Mouse (Mus musculus) cerebellum, postnatal 36 days (tissue): ENCODE data around the gene Ell.

ENCODE experiments used
- DNase-seq, 2 experiments: peaks; one replicate each; pipeline ENCODE4 v3.0.0; 2021 to 2022; ENCODE audit warnings: mixed read lengths in 2 of 2

Ell gene

DNA sequence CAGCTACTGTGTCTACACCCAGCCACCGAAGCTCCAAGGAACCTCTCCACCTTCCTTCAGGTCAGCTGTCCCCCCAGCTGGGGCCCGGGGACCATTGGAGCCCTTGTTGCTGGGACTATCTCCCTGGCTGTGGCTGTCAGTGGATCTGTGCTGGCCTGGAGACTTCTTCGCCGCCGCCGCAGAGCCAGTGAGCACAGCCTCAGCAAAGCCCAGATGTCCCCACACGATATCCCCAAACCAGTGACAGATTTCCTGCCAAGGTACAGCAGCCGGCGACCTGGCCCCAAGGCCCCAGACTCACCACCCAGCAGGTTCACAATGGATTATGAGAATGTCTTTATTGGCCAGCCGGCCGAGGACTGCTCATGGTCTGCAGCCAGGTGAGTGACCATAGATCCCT lies 78.7 kb downstream of the Ell start:
- DNase-seq: no peak

- DNase-seq: no peak
These were observed 79.7 kb downstream of the Ell start for GRCm38 (mm10) chr8:70618888-70619334.

GRCm38 (mm10) chr8:70622220-70622619 lies 83.0 kb downstream of the Ell start:
- DNase-seq: no peak

- DNase-seq: peak; percentile 38 to 42
These were observed 85.8 kb downstream of the Ell start for GRCm38 (mm10) chr8:70625104-70625503.

DNA sequence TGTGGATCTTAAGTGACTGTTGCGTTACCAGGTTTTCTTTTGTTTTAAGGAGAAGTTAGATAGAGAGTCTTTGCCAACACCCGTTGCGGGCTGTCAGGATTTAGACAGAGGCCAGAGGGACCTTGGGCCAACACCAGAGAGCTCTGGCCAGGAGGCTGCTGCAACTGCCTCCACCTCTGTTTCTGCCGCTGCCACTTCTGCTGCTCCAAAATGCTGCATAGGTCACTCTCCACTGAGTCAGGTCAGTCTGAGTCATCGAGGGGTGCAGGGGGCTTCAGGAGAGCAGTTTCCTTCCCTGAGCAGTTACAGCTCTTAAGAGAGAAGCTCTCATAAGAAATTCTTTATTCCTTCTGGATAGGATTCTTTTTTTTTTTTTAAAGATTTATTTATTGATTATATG lies 87.8 kb downstream of the Ell start:
- DNase-seq: no peak

DNA sequence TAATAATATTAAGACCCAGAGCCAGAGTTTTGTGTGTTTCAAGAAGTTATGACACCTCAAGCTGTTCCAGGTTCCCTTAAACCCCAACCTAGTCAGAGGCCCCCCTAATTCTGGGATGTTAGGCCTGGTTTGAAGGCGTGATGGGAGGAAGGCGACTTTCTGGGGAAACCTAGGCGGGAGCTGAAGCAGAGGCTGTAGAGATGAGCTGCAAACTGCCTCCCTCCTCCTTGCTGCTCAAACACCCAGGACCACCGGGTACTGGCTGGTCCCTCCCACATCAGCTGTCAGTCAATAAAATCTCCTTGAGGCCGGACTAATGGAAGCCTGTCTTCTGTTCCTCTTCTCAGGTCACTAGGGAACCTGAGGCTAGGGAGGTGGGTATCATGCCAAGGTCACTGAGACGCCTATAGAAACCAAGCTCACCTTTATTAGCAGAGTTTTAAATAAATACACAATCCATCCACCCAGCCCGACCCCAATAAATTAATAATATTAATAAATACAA lies 89.8 kb downstream of the Ell start:
- DNase-seq: peak in 1 of 2 experiments; percentile 23

DNA sequence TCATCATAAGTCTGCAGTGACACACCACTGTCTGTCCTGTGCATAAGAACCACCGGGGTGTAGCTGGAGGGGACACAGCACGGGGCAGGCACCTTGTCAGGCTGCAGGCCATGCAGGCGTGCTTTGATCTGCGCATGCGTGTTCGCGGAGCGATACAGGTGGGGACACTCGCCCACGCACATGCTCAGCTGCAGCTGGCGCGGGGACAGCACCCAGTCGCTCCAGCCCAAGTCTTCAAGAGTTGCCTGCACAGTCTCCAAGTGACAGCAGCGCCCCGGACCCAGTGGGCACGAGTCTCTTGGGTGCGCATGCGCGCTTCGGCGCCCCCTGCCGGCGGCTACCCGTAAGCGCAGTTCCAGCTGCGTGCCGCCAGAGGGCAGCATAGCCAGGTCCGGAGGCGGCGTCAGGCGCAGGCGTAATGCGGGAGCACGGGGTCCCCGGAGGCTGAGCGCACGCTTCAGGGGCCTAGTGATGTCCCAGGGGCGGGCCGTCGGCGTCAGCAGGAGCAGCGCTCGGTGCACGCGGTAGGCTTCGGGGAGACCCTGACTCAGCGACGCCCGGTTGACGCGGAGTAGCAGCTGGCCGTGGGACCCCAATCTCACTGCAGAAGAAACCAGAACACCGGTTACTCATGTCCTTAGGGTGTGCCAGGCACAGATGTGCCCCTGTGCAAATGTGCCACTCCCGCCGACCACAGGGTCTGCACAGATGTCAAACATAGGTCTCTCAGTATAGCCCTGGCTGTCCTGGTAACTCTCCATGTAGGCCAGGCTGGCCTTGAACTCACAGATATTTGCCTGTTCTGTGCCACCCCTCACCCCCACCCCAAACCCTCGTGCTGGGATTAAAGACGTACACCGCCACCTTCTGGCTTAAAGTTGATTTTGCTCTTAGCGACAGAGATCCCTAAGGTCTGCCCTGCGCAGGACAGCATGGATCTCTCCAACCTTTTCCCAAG lies 90.6 kb downstream of the Ell start:
- DNase-seq: peak; percentile 86 to 93

DNA sequence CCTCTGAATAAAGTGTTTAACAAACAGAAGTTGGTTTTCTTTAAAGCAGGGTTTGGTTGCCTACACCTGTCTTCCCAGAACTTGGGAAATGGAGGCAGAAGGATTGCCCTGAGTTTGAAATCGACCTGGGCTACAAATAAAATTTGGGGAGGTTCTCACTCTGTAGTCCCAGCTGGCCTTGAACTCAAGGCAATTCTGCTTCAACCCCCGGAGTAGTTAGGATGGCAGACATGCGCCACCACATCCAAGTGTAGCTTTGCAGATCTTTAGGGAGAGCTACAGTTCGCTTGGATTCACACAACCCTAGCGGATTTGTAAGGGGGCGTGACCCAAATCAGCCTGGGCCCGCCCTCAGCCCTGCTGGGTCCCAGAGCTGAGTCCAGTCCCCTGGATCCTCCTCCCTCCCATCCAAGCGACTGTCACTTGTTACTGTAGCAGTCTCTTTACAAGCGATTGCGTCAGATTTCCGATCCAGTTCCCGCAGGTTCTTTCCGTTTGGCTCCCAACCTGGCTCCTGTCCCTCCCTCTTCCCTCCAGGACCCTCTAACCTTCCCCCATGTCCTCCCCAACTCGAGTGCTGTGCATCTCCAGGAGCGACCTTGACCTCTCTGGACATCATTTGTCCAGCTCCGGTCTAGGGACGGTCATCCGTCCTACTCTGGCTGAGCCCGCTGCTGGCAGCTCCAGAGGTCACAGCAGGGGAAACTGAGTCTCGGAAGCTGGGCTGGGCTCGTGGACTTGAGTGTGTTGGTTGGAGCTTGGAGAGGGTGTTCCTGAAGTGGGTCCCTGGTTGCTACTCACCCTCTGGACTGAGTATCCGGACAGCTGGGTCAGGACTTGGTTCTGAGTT lies 91.5 kb downstream of the Ell start:
- no peak for DNase-seq

- DNase-seq: no peak
These were observed 92.2 kb downstream of the Ell start for GRCm38 (mm10) chr8:70631436-70631835.

DNA sequence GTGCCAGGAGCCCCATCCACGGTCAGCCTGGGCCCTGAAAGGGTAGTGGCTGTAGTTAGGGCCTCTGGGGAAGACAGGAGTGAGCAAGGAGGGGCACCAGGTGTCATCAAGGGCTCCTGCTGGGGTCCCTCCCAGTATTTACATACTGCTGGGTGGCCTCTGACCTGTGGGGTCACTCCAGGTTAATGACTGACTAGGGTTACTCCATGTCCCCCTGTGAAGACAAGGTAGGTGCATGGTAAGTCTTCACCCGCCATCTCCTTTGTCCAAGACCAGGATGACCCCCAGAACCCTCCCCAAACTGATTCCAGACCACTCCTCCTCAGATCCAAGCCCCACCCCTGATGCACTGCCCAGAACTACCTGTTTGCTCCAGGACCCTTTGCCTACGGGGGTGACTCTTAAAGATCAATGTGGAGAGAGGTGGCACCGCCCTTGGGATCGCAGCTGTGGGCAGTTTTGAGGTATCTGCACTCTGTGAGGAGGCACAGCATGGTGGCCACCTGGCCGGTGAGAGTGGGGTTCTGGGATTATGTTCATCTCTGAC lies 93.2 kb downstream of the Ell start, which contains the start of gene Gdf15:
Gene Gdf15, minus strand, starts transcription at position 111 of the 547 bp plus-strand sequence.
- no peak for DNase-seq

DNA sequence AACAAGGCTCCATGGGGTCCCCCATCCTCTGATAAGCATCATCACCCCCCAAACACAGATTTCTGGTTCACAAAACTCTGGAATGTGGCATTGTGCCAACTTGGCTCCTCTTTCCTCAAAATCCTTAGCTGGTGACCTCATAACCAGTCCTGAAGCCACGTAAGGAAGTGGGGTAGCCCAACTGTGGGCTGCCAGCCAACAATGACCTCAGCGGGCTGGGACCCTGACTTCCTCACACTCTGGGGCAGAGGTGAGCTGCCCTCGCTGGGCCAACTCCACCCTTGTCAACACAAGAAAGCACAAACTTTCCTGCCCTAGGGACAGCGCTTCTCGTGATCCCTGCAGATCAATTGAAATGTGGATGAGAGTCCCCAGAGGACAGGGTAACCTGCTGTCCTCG lies 94.8 kb downstream of the Ell start:
- DNase-seq: no peak

- DNase-seq: no peak
These were observed 96.3 kb downstream of the Ell start for GRCm38 (mm10) chr8:70635527-70635926.

DNA sequence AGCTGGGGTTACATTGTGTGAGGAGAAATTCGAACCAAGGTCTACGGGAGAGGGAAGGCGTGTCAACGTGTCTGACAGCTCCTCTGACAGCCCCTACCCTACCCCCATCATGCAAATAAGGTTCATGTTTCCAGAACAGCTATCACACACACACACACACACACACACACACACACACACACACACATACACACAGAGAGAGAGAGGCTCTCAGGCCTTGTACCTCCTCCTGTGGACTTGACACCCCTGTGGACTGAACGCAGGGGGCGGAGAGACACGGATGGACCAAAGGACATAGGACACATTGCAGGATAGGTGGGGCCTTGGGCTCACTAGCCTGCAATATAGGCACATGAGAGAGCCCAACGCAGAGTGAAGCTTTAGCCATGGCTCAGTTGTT lies 97.6 kb downstream of the Ell start:
- DNase-seq: no peak

DNA sequence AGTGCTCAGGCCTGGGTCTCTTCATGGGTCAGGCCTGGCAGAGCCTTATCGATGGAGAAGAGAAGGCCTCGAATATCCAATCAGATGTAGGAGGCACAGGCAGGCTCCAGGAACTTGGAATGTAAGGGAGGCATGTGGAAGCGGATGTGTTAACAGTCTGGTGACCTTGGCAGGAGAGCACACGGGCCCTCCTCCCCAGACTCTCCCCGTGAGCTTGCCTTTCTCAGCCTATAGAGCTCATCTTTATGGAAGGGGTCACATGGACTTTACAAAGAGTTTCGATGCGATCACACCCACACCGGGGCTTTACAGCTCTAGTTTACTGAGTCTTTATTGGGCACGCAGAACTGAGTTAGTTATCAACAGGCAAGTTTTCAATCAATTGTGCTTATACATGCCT lies 99.5 kb downstream of the Ell start:
- DNase-seq: no peak
